Mouse (Mus musculus): Measurements from ENCODE around the gene Btbd9. TPM values are rescaled to one million over a fixed set of nuclear protein-coding genes. Genes with fewer than 3 reads are reported as not detected.
"Not testable (repeated sequence)": the region's sequence is repeated elsewhere in the genome, so short reads cannot be mapped to it uniquely, and the experiment has no call there.

The Btbd9 gene
- 15.3 TPM for polyA plus RNA-seq (2012; fragmentation: generic; extraction: Trizol)
- long read RNA-seq, experiment 1, full-length matches to known transcripts = 12 of 26 reads
- long read RNA-seq, experiment 1, partial matches to known transcripts = 4 of 26 reads
- long read RNA-seq, experiment 1, other reads (novel, unspliced or antisense) = 10 of 26 reads
- long read RNA-seq, experiment 2, full-length matches to known transcripts = 74 of 98 reads
- long read RNA-seq, experiment 2, partial matches to known transcripts = 1 of 98 reads
- long read RNA-seq, experiment 2, other reads (novel, unspliced or antisense) = 23 of 98 reads

GRCm38 (mm10) chr17:30575941-30576773 lies at the start of gene Btbd9:
Btbd9 (minus strand) TSS chr17:30576488.
- H3K79me3 ChIP-seq (ENCODE audit: low read depth) = no peaks in the 10 kb centered on the region
- H3K27me3 ChIP-seq (ENCODE audit: control insufficient read depth, insufficient read depth, insufficient read length) = no peaks in the 10 kb centered on the region
- H3K36me3 ChIP-seq (ENCODE audit: control insufficient read depth, insufficient read depth) = no peaks in the 10 kb centered on the region
- TF ChIP-seq MYOD1 (IDR thresholded peaks at IDR 0.05; ENCODE audit: control insufficient read depth, insufficient read length, low read depth) (no peak), CTCF (IDR thresholded peaks at IDR 0.05; ENCODE audit: control insufficient read depth, insufficient read depth, insufficient read length) (no peak), MYOG (IDR thresholded peaks at IDR 0.05; ENCODE audit: control insufficient read depth, extremely low read depth, insufficient read length) (no peak), CEBPB (IDR thresholded peaks at IDR 0.05; ENCODE audit: low read depth) (no peak), FOSL1 (IDR thresholded peaks at IDR 0.05; ENCODE audit: insufficient read depth, low read length, poor library complexity, severe bottlenecking) (no peak), MAX (IDR thresholded peaks at IDR 0.05) (peak; percentile 76)
- peak within 1 kb of the TSS; percentile 91 for H3K4me3 ChIP-seq (ENCODE audit: insufficient read depth, poor library complexity, severe bottlenecking)
- peak within 1 kb of the TSS; percentile 63 for H3ac ChIP-seq (ENCODE audit: control insufficient read depth, insufficient read length, low read depth)
- peaks cover 18% of the 10 kb centered on the region for H3K79me2 ChIP-seq (ENCODE audit: control insufficient read depth, insufficient read depth)

DNA sequence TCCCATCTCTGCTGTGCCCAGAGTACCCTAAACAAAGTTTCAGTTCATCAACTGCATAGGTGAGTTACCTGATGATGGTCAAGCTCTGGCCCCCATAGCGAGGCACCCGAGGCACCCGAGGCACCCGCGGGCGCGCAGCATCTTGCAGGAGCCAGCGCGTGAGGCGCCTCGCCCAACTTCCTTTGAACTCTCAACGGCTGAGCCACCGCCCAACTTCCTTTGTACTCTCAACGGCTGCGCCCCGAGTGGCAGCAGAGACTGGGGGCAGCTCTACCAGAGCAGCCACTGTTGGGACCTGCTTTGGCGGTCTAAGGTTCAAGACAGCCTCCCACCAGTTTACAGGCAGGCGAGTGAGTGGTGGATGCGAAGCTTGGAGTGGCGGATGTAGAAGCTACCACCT lies 47.8 kb upstream of the Btbd9 start, which contains the start of gene Dnah8:
Gene Dnah8 (plus strand): TSS at position 223 of the 400 bp plus-strand sequence.
- H3K27me3 ChIP-seq (ENCODE audit: control insufficient read depth, insufficient read depth, insufficient read length); H3K79me2 ChIP-seq (ENCODE audit: control insufficient read depth, insufficient read depth); H3K36me3 ChIP-seq (ENCODE audit: control insufficient read depth, insufficient read depth); H3ac ChIP-seq (ENCODE audit: control insufficient read depth, insufficient read length, low read depth); H3K79me3 ChIP-seq (ENCODE audit: low read depth); H3K4me3 ChIP-seq (ENCODE audit: insufficient read depth, poor library complexity, severe bottlenecking): not testable (repeated sequence)

DNA sequence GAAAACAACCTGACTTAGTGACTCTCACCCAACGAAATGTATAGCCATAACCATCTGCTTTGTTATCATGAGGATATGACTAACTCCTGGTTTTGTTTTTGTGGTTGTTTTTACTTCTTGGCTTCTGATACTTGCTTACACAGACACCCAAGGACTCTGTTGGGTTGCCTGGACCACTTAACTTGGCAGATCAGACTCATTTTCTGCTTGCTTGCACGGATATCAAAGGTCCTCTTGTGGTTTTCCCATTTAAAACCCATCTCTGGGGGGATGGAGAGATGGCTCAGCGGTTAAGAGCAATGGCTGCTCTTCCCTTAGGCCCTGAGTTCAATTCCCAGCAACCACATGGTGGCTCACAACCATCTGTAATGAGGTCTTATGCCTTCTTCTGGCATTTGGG lies 46.9 kb upstream of the Btbd9 start:
- Histone ChIP-seq H3K36me3 (ENCODE audit: control insufficient read depth, insufficient read depth) (no peaks in the 10 kb centered on the region), H3K79me2 (ENCODE audit: control insufficient read depth, insufficient read depth) (no peaks in the 10 kb centered on the region), H3K79me3 (ENCODE audit: low read depth) (no peaks in the 10 kb centered on the region), H3ac (ENCODE audit: control insufficient read depth, insufficient read length, low read depth) (no peak overlapping the region), H3K27me3 (ENCODE audit: control insufficient read depth, insufficient read depth, insufficient read length) (no peaks in the 10 kb centered on the region), H3K4me3 (ENCODE audit: insufficient read depth, poor library complexity, severe bottlenecking) (no peak overlapping the region)
- TF ChIP-seq MYOD1 (IDR thresholded peaks at IDR 0.05; ENCODE audit: control insufficient read depth, insufficient read length, low read depth) (no peak), FOSL1 (IDR thresholded peaks at IDR 0.05; ENCODE audit: insufficient read depth, low read length, poor library complexity, severe bottlenecking) (no peak), MAX (IDR thresholded peaks at IDR 0.05) (no peak), MYOG (IDR thresholded peaks at IDR 0.05; ENCODE audit: control insufficient read depth, extremely low read depth, insufficient read length) (no peak), USF1 (IDR thresholded peaks at IDR 0.05; ENCODE audit: low read depth) (no peak), CTCF (IDR thresholded peaks at IDR 0.05; ENCODE audit: control insufficient read depth, insufficient read depth, insufficient read length) (no peak), CEBPB (IDR thresholded peaks at IDR 0.05; ENCODE audit: low read depth) (no peak)

DNA sequence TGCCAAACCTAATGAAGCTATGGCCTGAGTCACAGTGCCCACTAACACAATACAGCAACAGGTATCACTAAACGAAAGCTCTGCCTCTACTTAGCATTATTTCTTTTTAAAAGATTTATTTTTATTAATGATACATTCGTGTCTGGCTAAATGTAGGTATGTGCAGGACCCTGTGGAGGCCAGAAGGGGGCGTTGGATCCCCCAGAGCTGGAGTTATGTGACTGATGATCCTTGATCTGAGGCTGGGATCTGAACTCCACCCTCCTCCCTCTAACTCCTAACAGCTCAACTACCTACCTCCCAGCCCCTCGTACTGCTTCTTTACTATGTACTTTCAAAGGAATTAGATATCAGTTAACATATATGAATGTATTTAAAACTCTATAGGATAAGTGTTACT lies 45.2 kb upstream of the Btbd9 start:
- H3K4me3 ChIP-seq (ENCODE audit: insufficient read depth, poor library complexity, severe bottlenecking) = no peak overlapping the region
- H3ac ChIP-seq (ENCODE audit: control insufficient read depth, insufficient read length, low read depth) = no peak overlapping the region
- H3K79me2 ChIP-seq (ENCODE audit: control insufficient read depth, insufficient read depth) = no peaks in the 10 kb centered on the region
- no peaks in the 10 kb centered on the region for H3K27me3 ChIP-seq (ENCODE audit: control insufficient read depth, insufficient read depth, insufficient read length)
- no peaks in the 10 kb centered on the region for H3K79me3 ChIP-seq (ENCODE audit: low read depth)
- TF ChIP-seq USF1 (IDR thresholded peaks at IDR 0.05; ENCODE audit: low read depth) (no peak), CEBPB (IDR thresholded peaks at IDR 0.05; ENCODE audit: low read depth) (no peak)
- H3K36me3 ChIP-seq (ENCODE audit: control insufficient read depth, insufficient read depth) = no peaks in the 10 kb centered on the region

- Histone ChIP-seq H3K79me2 (ENCODE audit: control insufficient read depth, insufficient read depth) (no peaks in the 10 kb centered on the region), H3K27me3 (ENCODE audit: control insufficient read depth, insufficient read depth, insufficient read length) (no peaks in the 10 kb centered on the region), H3K4me3 (ENCODE audit: insufficient read depth, poor library complexity, severe bottlenecking) (no peak overlapping the region), H3ac (ENCODE audit: control insufficient read depth, insufficient read length, low read depth) (no peak overlapping the region), H3K36me3 (ENCODE audit: control insufficient read depth, insufficient read depth) (no peaks in the 10 kb centered on the region), H3K79me3 (ENCODE audit: low read depth) (no peaks in the 10 kb centered on the region)
- TF ChIP-seq MYOD1 (IDR thresholded peaks at IDR 0.05; ENCODE audit: control insufficient read depth, insufficient read length, low read depth) (no peak), MYOG (IDR thresholded peaks at IDR 0.05; ENCODE audit: control insufficient read depth, extremely low read depth, insufficient read length) (no peak), FOSL1 (IDR thresholded peaks at IDR 0.05; ENCODE audit: insufficient read depth, low read length, poor library complexity, severe bottlenecking) (no peak), CEBPB (IDR thresholded peaks at IDR 0.05; ENCODE audit: low read depth) (no peak), CTCF (IDR thresholded peaks at IDR 0.05; ENCODE audit: control insufficient read depth, insufficient read depth, insufficient read length) (no peak), MAX (IDR thresholded peaks at IDR 0.05) (no peak), USF1 (IDR thresholded peaks at IDR 0.05; ENCODE audit: low read depth) (no peak)
These were observed 44.3 kb upstream of the Btbd9 start for GRCm38 (mm10) chr17:30620548-30620947.

- Histone ChIP-seq H3ac (ENCODE audit: control insufficient read depth, insufficient read length, low read depth) (no peak overlapping the region), H3K4me3 (ENCODE audit: insufficient read depth, poor library complexity, severe bottlenecking) (no peak overlapping the region), H3K79me3 (ENCODE audit: low read depth) (no peaks in the 10 kb centered on the region), H3K79me2 (ENCODE audit: control insufficient read depth, insufficient read depth) (no peaks in the 10 kb centered on the region), H3K27me3 (ENCODE audit: control insufficient read depth, insufficient read depth, insufficient read length) (no peaks in the 10 kb centered on the region), H3K36me3 (ENCODE audit: control insufficient read depth, insufficient read depth) (no peaks in the 10 kb centered on the region)
- no peak for TF ChIP-seq MAX (IDR thresholded peaks at IDR 0.05)
- TF ChIP-seq CTCF (IDR thresholded peaks at IDR 0.05; ENCODE audit: control insufficient read depth, insufficient read depth, insufficient read length) = no peak
- TF ChIP-seq USF1 (IDR thresholded peaks at IDR 0.05; ENCODE audit: low read depth) = no peak
- no peak for TF ChIP-seq CEBPB (IDR thresholded peaks at IDR 0.05; ENCODE audit: low read depth)
- no peak for TF ChIP-seq MYOG (IDR thresholded peaks at IDR 0.05; ENCODE audit: control insufficient read depth, extremely low read depth, insufficient read length)
- no peak for TF ChIP-seq MYOD1 (IDR thresholded peaks at IDR 0.05; ENCODE audit: control insufficient read depth, insufficient read length, low read depth)
- TF ChIP-seq FOSL1 (IDR thresholded peaks at IDR 0.05; ENCODE audit: insufficient read depth, low read length, poor library complexity, severe bottlenecking) = no peak
These were observed 42.9 kb upstream of the Btbd9 start for GRCm38 (mm10) chr17:30619153-30619552.

Data from C2C12 (cell line).